In genomic region chr12:75846513-75846912, GRCm38 (mm10) we compare ENCODE assay signal across 16 mouse cellular contexts. TPM values are rescaled to one million over a fixed set of nuclear protein-coding genes. Genes with fewer than 3 reads are reported as not detected.
A peak's percentile ranks its signal among the peaks of the same experiment; 100 is the strongest.
DNase-seq lines count a peak whose midpoint lies in the region; ATAC-seq and TF ChIP-seq lines count a peak whose summit lies in the region.
"Had no signal": no experiment of that assay in that cellular context is flagged by ENCODE, and none has a peak within 500 bp of the region (broad histone marks: within the 10 kb centered on the region; RNA-seq: fewer than 3 reads in every experiment).

No protein-coding gene starts in this region.

- WGBS in liver, postnatal 0 days (ENCODE audit: insufficient replicate concordance) = 60% methylated on average over 12 of the region's 12 CpGs

- H3K4me2 ChIP-seq in liver, postnatal 0 days (ENCODE audit: low read depth, low read length) = no peak overlapping the region
- H3K4me2 ChIP-seq: hindbrain, embryonic 15.5 days; liver, embryonic 15.5 days; neural tube, embryonic 13.5 days had no signal

- H3K4me1 ChIP-seq in liver, postnatal 0 days (ENCODE audit: insufficient read depth) = peaks cover 9% of the 10 kb centered on the region; the same call in 1 of the 2 replicates
- H3K4me1 ChIP-seq: hindbrain, embryonic 15.5 days; liver, embryonic 15.5 days; neural tube, embryonic 13.5 days had no signal

- no peak overlapping the region for H3K9ac ChIP-seq in liver, postnatal 0 days (replicated peaks)
- H3K9ac ChIP-seq: hindbrain, embryonic 15.5 days; liver, embryonic 15.5 days; neural tube, embryonic 13.5 days had no signal

- no peak for TF ChIP-seq EP300 in liver, postnatal 0 days (IDR thresholded peaks at IDR 0.05; ENCODE audit: low read depth)

- no peaks in the 10 kb centered on the region for H3K36me3 ChIP-seq in liver, postnatal 0 days (replicated peaks; ENCODE audit: insufficient read depth, low read length)
- H3K36me3 ChIP-seq: hindbrain, embryonic 15.5 days; liver, embryonic 15.5 days; neural tube, embryonic 13.5 days had no signal

- peak; percentile 49 for DNase-seq in liver, postnatal 0 days
- DNase-seq in liver (no peak), adipocyte (ENCODE audit: low spot score) (peak; percentile 53)
- DNase-seq in kidney, adult 11 months = peak; percentile 96
- DNase-seq in kidney, postnatal 10 days = peak; percentile 80
- no peak for DNase-seq in layer of hippocampus, adult 9-10 months (ENCODE audit: low spot score)
- no peak for DNase-seq in urinary bladder, adult 18-20 months (ENCODE audit: low spot score in 2 of 2)
- DNase-seq: cerebellum, adult 11-12 months; layer of hippocampus, postnatal 36 days had no signal

- no peaks in the 10 kb centered on the region for H3K27me3 ChIP-seq in liver, postnatal 0 days (ENCODE audit: insufficient read depth, low read length)
- H3K27me3 ChIP-seq: hindbrain, embryonic 15.5 days; liver, embryonic 15.5 days; neural tube, embryonic 13.5 days had no signal

- no peak for TF ChIP-seq CTCF in liver, postnatal 0 days (IDR thresholded peaks at IDR 0.05; ENCODE audit: low read depth)

- no peak overlapping the region for H3K4me3 ChIP-seq in liver, postnatal 0 days (ENCODE audit: low read depth, low read length)
- H3K4me3 ChIP-seq: hindbrain, embryonic 15.5 days; limb, embryonic 10.5 days; liver, embryonic 15.5 days; megakaryocyte, embryonic 14.5 days; neural tube, embryonic 13.5 days had no signal

- H3K27ac ChIP-seq in liver, postnatal 0 days (ENCODE audit: low read depth) = peak overlapping the region; percentile 30; the same call in 1 of the 2 replicates
- H3K27ac ChIP-seq: hindbrain, embryonic 15.5 days; limb, embryonic 10.5 days; liver, embryonic 15.5 days; neural tube, embryonic 13.5 days had no signal

- H3K9me3 ChIP-seq in liver, postnatal 0 days (ENCODE audit: low read length) = no peaks in the 10 kb centered on the region
- H3K9me3 ChIP-seq: hindbrain, embryonic 15.5 days; limb, embryonic 10.5 days; liver, embryonic 15.5 days; megakaryocyte, embryonic 14.5 days; neural tube, embryonic 13.5 days had no signal

- peak; percentile 83; the same call in 1 of the 2 replicates for ATAC-seq in liver, postnatal 0 days
- ATAC-seq: CD4-positive, CD25-positive, alpha-beta regulatory T cell, adult 4 months; intestine, postnatal 0 days had no signal

RNA-seq across cellular contexts. Expression of gene Syne2, which starts 28.6 kb away (rescaled TPM):
- 4.9 and 6.3 TPM in 2 replicates for polyA plus RNA-seq in liver, postnatal 0 days (2015; fragmentation: Nextera tagmentation; extraction: Ambion mirVana)

Comparison
In these comparisons a context has a peak if more than half of its experiments do, and no peak if none do; other contexts are left out.
1. DNase-seq: peak in liver, postnatal 0 days (single experiment), adipocyte (single experiment), kidney, adult 11 months (single experiment) and kidney, postnatal 10 days (single experiment); none in liver (single experiment), layer of hippocampus, adult 9-10 months (single experiment) and urinary bladder, adult 18-20 months (0 of 2).